Mouse (Mus musculus): ENCODE results near the gene Nnmt.

DNA sequence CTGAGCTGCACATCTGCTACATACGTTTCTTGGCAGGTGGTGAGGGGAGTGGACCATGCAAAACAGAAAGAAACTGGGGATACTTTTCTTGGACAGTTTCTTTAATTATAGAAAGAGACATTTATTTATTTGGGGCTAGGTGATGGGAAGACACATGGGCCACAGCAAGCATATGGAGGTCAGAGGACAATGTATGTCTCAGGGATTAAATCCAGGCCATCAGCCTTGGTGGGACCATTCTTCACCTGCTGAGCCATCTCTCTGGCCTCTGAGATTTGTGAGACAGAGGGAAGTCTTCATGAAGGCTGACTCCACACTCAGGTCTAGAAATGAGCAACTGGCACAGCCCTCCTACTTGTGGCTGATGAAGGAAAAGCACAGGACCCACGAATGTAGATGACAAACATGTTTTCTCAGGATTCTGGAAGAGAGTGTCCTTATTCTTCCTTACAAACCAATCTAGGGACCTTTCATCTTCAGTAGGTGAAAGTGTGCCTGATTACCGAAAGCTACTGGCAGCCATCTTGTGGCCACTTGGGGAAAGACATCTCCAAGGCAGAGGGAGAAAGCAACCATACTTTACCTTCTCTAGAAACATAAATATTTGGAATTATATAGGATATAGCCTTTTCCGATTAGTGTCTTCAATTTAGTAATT is 45.3 kb downstream of the Nnmt start:
- no peak for TF ChIP-seq POLR2A (IDR thresholded peaks at IDR 0.05; ENCODE audit: extremely low read depth, insufficient read depth, low read length)
- TF ChIP-seq CTCF (IDR thresholded peaks at IDR 0.05; ENCODE audit: extremely low read depth, insufficient read depth, low read length), result peak; percentile 87

Measured in cortical plate, adult 2 months (tissue).